Mouse (Mus musculus) hindbrain, embryonic 11.5 days (tissue): ENCODE data around the gene Cops6. TPM values are rescaled to one million over a fixed set of nuclear protein-coding genes. Genes with fewer than 3 reads are reported as not detected.
A peak's percentile ranks its signal among the peaks of the same experiment; 100 is the strongest.

ENCODE experiments used
- ATAC-seq: fragments of 200-750 bp; cut with Nextera tagmentation; 2 replicates; pipeline ENCODE4 v1.8.0; 2017; ENCODE audit warnings: mild to moderate bottlenecking, moderate TSS enrichment, moderate library complexity; ENCODE audit not compliant: low FRiP score
- DNase-seq: peaks from one replicate; pipeline ENCODE4 v3.0.0-alpha.2; 2015; ENCODE audit warnings: low spot score
- H3K27ac ChIP-seq: fragments of 300-500 bp; sonication (generic); 2 replicates; pipeline ENCODE4 v1.5.1; 2014; ENCODE audit warnings: mild to moderate bottlenecking, low read depth, low read length
- H3K27me3 ChIP-seq: fragments of 300-500 bp; sonication (generic); 2 replicates; pipeline ENCODE4 v1.6.1; 2014; ENCODE audit warnings: mild to moderate bottlenecking, low read length, moderate library complexity, mixed read lengths; ENCODE audit not compliant: control insufficient read depth, insufficient read depth
- H3K36me3 ChIP-seq: fragments of 300-500 bp; sonication (generic); 2 replicates; pipeline ENCODE4 v1.6.1; 2014; ENCODE audit warnings: mild to moderate bottlenecking, low read length, moderate library complexity, mixed read lengths; ENCODE audit not compliant: control insufficient read depth, insufficient read depth
- H3K4me1 ChIP-seq: fragments of 300-500 bp; sonication (generic); replicated peaks from 2 replicates; pipeline ENCODE4 v1.6.1; 2014; ENCODE audit warnings: low read length, mixed read lengths; ENCODE audit not compliant: control insufficient read depth, insufficient read depth
- H3K4me2 ChIP-seq: fragments of 300-500 bp; sonication (generic); replicated peaks from 2 replicates; pipeline ENCODE4 v1.6.1; 2014; ENCODE audit warnings: mild to moderate bottlenecking, low read depth, low read length
- H3K4me3 ChIP-seq: fragments of 300-500 bp; sonication (generic); 2 replicates; pipeline ENCODE4 v1.5.1; 2014; ENCODE audit warnings: low read depth, low read length
- H3K9ac ChIP-seq: fragments of 300-500 bp; sonication (generic); 2 replicates; pipeline ENCODE4 v1.6.1; 2014; ENCODE audit warnings: low read depth, low read length
- H3K9me3 ChIP-seq: fragments of 300-500 bp; sonication (generic); 2 replicates; pipeline ENCODE4 v1.6.1; 2016; ENCODE audit warnings: low read length; ENCODE audit not compliant: control insufficient read depth
- WGBS: fragments of 180-500 bp; shearing (Covaris S2); extraction: QIAGEN DNeasy Blood & Tissue Kit; methylation state at CpG from one replicate; pipeline ENCODE4 v1.1.7; 2014; 5-methylcytosine and 5-hydroxymethylcytosine counted together
- polyA plus RNA-seq: library from polyadenylated mRNA; unstranded; fragments of >200 nt; fragmentation: Nextera tagmentation; extraction: Ambion mirVana; gene quantifications from 2 replicates; pipeline ENCODE4 v1.2.1, GENCODE M21; 2014

The Cops6 gene
- polyA plus RNA-seq = 261 and 292 TPM in 2 replicates

DNA sequence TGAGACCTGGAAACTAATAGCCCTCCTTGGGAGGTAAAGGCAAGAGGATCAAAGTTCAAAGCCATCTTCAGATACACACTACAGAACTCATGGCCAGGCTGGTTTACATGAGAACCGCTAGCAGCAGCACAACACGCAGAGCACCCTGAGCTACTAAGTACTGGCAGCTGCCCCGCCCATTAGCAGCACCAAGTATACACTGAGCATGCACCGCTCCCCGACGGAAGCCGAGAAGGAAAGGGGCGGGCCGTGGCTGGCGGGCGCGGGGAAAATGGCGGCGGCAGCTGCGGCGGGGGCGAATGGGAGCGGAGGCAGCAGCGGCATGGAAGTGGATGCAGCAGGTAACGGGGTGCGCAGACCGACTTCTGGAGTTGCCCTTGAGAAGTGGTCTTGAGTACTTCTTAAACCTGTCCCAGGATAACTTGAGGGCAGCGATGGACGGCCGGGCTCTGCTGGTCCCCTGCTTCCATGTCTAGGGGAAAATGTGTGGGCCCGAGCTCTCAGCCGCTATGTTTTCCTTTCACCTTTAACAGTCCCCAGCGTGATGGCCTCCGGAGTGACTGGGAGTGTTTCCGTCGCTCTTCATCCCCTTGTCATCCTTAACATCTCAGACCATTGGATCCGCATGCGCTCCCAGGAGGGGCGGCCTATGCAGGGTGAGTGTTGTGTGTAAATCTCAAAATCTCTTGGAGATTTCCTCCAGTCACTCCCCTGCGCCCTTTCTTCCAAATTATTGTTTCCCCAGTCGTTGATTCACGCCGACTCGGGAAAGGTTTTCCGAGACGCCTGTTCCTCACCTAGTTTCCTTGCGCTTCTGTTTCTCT is at the start of gene Cops6:
Cops6 (plus strand) TSS at position 230 of the 824 bp plus-strand sequence.
- Histone ChIP-seq H3K4me3 (peak within 1 kb of the TSS; percentile 75), H3K9me3 (no peaks in the 10 kb centered on the region), H3K27me3 (no peaks in the 10 kb centered on the region), H3K4me1 (no peaks in the 10 kb centered on the region; the same call in 1 of the 2 replicates), H3K4me2 (peak within 1 kb of the TSS; percentile 83), H3K27ac (peak within 1 kb of the TSS; percentile 45; the same call in 1 of the 2 replicates), H3K36me3 (peaks cover 15% of the 10 kb centered on the region; the same call in 1 of the 2 replicates), H3K9ac (peak within 1 kb of the TSS; percentile 74)
- ATAC-seq (peak; percentile 92), DNase-seq (peak; percentile 95)
- WGBS = 1% methylated on average over 42 of the region's 42 CpGs

DNA sequence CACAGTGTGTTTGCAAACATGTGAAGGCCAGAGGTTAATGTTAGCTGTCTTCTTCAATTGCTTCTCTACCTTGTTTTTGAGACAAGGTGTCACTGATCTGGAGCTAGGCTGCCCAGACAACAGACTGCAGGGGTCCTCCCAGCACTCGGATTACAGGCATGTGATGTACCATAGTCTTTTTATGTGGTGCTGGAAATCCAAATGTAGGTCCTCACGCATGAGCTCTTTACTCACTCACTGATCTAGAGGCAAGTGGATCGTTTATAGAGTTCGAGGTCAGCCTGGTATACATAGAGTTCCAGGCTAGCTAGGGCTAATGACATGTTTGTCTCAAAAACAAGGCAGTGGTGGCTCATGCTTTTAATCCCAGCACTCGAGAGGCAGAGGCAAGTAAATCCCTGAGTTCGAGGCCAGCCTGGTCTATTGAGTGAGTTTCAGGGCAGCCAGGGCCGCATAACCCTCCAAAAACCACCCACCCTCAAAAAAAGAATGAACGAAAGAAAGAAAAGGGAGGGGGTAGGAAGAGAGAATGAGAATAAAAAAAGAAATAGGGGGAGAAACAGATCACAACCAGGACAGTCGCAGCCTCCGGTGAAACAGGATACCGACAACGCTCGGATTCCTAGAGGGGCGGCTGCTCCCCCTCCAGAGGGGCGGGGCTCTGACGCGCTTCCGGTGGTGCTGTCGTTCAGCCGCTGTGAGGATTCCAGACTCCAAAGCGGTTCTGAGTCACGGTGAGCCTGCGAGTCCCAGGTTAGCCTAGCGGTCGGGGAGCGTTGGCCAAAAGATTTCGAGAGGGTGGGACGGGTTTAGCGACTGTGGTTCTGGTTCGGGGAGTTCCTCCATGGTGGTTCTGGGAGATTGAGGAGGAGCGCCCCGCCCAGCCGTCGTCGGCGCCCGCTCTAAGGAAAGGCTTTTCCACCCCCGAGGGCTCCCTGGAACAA is 44.3 kb upstream of the Cops6 start, which contains the start of gene Zscan21:
Zscan21 (plus strand) TSS at position 649 of the 944 bp plus-strand sequence.
- Histone ChIP-seq H3K4me3 (peak within 1 kb of the TSS; percentile 52), H3K4me2 (peak within 1 kb of the TSS; percentile 48), H3K27ac (peak within 1 kb of the TSS; percentile 78), H3K27me3 (no peaks in the 10 kb centered on the region), H3K36me3 (no peaks in the 10 kb centered on the region), H3K4me1 (peaks cover 2% of the 10 kb centered on the region; the same call in 1 of the 2 replicates), H3K9ac (peak within 1 kb of the TSS; percentile 58), H3K9me3 (no peaks in the 10 kb centered on the region)
- ATAC-seq = peak; percentile 96
- WGBS = 7% methylated on average over 38 of the region's 38 CpGs
- DNase-seq = peak; percentile 94

DNA sequence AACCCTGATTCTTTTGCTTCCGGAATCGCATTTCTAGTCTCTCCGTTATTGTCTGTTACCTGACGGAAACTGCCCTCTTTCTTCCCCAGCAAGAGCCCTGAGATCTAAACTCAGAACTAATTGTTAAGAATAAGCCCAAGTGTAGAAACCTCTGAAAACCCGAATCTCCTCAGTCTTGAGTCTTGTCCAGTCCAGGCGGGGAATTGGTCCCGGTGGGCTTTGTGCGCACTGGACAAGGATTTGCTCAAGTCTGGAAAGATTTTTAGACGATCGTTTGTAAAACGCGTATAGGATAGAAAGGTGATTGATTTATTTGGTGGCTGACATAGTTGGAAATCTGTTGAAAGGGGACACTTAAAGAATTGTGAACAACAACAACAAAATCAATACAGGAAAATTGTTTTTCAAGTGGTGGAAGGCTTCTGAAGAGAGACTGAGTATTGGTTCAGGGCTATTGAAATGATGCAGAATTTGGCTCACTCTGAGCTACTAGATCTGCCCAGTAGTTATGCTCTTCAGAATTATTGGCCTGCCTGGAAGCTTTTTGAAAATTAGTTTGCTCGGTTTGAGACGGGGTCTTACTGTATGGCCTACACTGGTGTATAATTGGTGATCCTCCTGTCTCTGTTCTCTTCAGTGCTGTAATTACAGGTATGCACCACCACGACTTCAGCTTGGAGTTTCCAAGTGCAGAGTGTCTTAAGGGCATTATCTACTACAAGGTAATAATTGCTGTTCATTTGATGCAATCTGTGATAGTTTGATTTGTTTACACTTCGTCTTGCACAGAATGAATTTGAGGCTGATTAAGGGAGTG is 43.5 kb upstream of the Cops6 start:
- H3K27me3 ChIP-seq = no peaks in the 10 kb centered on the region
- WGBS = 13% methylated on average over 16 of the region's 16 CpGs
- H3K27ac ChIP-seq = peak overlapping the region; percentile 78
- ATAC-seq = peak; percentile 64
- H3K4me3 ChIP-seq = peak overlapping the region; percentile 52
- H3K9ac ChIP-seq = peak overlapping the region; percentile 58
- peak; percentile 30 for DNase-seq
- no peaks in the 10 kb centered on the region for H3K9me3 ChIP-seq
- peak overlapping the region; percentile 48 for H3K4me2 ChIP-seq
- H3K36me3 ChIP-seq = no peaks in the 10 kb centered on the region
- H3K4me1 ChIP-seq = peaks cover 2% of the 10 kb centered on the region; the same call in 1 of the 2 replicates

DNA sequence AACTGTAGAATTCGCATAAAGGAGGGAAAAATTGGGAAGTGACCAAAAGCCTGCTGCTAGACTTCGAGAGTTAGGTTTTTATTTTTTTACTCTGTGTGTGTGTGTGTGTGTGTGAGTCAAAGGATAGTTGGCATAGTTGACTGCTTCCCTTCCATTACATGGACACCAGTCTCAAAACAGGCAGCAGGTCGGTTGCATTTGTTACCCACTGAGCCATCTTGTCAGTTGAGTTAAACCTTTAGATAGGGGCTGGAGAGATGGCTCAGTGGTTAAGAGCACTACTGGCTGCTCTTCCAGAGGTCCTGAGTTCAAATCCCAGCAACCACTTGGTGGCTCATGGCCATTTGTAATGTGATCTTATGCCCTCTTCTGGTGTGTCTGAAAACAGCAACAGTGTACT is 42.8 kb upstream of the Cops6 start:
- H3K9ac ChIP-seq = peak overlapping the region; percentile 58; the same call in 1 of the 2 replicates
- WGBS = 95% methylated on average over 3 of the region's 3 CpGs
- H3K4me1 ChIP-seq = peaks cover 2% of the 10 kb centered on the region; the same call in 1 of the 2 replicates
- H3K4me3 ChIP-seq = peak overlapping the region; percentile 52
- no peak for ATAC-seq
- no peak overlapping the region for H3K27ac ChIP-seq
- peak overlapping the region; percentile 48 for H3K4me2 ChIP-seq
- H3K9me3 ChIP-seq = no peaks in the 10 kb centered on the region
- no peaks in the 10 kb centered on the region for H3K27me3 ChIP-seq
- 0 out of 2 replicates have a peak, but pooled peaks cover 2% of the 10 kb centered on the region for H3K36me3 ChIP-seq
- no peak for DNase-seq

DNA sequence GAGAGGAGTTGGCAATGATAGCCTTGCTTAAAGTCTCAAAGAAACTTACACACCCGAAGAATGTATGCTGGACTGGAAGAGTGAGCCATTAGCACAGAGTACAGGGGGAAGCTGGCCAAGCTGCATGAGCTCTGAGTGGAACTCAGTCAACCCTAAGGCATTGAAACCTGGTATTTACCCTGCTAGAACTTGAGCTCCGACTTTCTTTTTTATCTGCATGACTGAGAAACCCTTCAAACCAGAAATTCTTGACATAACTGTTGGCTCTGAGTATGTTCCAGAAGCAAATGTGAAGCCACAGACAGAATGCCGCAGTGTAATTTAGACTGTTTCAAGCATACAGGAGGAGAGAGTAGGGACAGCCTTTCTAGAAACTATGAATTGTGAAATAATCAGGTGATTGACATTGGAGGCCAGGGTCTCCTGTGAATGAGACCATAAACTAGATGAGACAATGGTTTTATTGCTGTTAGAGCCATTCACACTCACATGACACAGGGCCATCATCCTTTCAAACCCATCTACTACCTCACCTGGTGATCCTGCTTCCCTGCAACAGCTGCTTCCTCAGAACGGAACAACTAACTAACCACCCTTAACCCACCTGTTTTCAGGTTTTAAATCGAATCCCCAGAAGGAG is 28.3 kb upstream of the Cops6 start:
- Histone ChIP-seq H3K4me3 (no peak overlapping the region), H3K4me1 (no peaks in the 10 kb centered on the region), H3K9ac (no peak overlapping the region), H3K27me3 (no peaks in the 10 kb centered on the region), H3K36me3 (peaks cover 9% of the 10 kb centered on the region; the same call in 1 of the 2 replicates), H3K9me3 (no peaks in the 10 kb centered on the region), H3K4me2 (no peak overlapping the region), H3K27ac (no peak overlapping the region)
- 95% methylated on average over 5 of the region's 5 CpGs for WGBS
- DNase-seq (no peak), ATAC-seq (no peak)

DNA sequence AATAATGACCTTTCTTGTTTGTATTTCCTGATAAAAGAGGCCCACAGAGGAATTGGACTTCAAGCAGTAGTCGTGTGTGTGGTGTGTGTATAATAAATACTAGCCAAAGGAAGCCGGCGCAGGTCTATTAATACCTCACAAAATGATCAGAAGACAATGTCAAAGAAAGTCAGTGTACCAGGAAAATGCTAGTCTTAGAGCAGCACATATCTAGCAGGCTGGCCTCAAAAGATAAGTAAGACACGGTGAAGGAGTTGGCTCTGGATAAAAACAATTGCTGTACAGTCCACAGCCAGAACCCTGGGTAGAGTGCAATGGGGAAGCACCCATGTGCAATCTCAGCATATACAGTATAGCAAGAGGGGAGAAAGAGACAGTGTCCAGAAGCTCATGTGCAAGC is 23.6 kb upstream of the Cops6 start:
- Histone ChIP-seq H3K9ac (no peak overlapping the region), H3K27me3 (no peaks in the 10 kb centered on the region), H3K9me3 (no peaks in the 10 kb centered on the region), H3K27ac (no peak overlapping the region), H3K36me3 (0 out of 2 replicates have a peak, but pooled peaks cover 2% of the 10 kb centered on the region), H3K4me2 (no peak overlapping the region), H3K4me1 (no peaks in the 10 kb centered on the region), H3K4me3 (no peak overlapping the region)
- no peak for DNase-seq
- 91% methylated on average over 4 of the region's 4 CpGs for WGBS
- ATAC-seq = no peak

DNA sequence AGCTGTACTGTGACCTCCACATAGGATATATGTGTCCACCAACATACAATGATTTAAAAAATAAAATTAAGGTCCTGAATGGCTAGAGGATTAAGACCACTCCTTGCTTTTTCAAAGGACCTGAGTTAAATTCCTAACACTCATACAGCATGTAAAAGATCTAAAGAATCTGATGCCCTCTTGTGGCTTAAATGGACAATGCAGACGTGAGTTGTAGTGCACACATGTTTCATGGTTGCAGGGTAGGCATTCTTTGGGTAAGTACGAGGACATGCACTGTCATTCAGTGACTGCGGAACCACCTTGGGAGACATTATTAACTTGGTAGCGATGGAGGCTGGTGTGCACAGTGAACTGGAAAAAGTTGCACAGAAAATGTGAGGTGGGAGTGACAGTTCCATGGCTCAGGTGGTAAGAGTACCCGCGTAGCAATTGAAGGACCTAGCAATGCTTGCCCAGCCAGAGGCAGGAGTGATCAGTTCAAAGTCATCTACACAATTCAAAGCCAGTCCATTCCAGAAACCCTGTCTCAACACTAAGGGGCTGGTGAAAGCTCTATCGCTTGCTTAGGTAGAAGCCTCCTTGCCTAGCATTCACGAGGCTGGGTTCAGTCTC is 22.8 kb upstream of the Cops6 start:
- Histone ChIP-seq H3K27ac (no peak overlapping the region), H3K36me3 (0 out of 2 replicates have a peak, but pooled peaks cover 2% of the 10 kb centered on the region), H3K9me3 (no peaks in the 10 kb centered on the region), H3K4me1 (no peaks in the 10 kb centered on the region), H3K4me3 (no peak overlapping the region), H3K4me2 (no peak overlapping the region), H3K9ac (no peak overlapping the region), H3K27me3 (no peaks in the 10 kb centered on the region)
- ATAC-seq (peak; percentile 45; the same call in 1 of the 2 replicates), DNase-seq (peak; percentile 67)
- 62% methylated on average over 8 of the region's 8 CpGs for WGBS
